Mouse (Mus musculus) neural tube, embryonic 13.5 days (tissue): ENCODE measurements around the gene Ube2g1. TPM values are rescaled to one million over a fixed set of nuclear protein-coding genes. Genes with fewer than 3 reads are reported as not detected.
A peak's percentile ranks its signal among the peaks of the same experiment; 100 is the strongest.

ENCODE experiments used
- ATAC-seq: fragments of 200-750 bp; cut with Nextera tagmentation; 2 replicates; pipeline ENCODE4 v1.8.0; 2017; ENCODE audit warnings: low read depth, mild to moderate bottlenecking, moderate TSS enrichment, moderate library complexity
- H3K27ac ChIP-seq: fragments of 300-500 bp; sonication (generic); replicated peaks from 2 replicates; pipeline ENCODE4 v1.5.1; 2015; ENCODE audit warnings: moderate library complexity, mild to moderate bottlenecking, inconsistent platforms
- H3K27me3 ChIP-seq: fragments of 300-500 bp; sonication (generic); 2 replicates; pipeline ENCODE4 v1.6.1; 2015; ENCODE audit warnings: mild to moderate bottlenecking, inconsistent platforms
- H3K36me3 ChIP-seq: fragments of 300-500 bp; sonication (generic); 2 replicates; pipeline ENCODE4 v1.6.1; 2015; ENCODE audit warnings: mild to moderate bottlenecking, inconsistent platforms
- H3K4me1 ChIP-seq: fragments of 300-500 bp; sonication (generic); replicated peaks from 2 replicates; pipeline ENCODE4 v1.6.1; 2015; ENCODE audit warnings: inconsistent platforms
- H3K4me2 ChIP-seq: fragments of 300-500 bp; sonication (generic); 2 replicates; pipeline ENCODE4 v1.6.1; 2015; ENCODE audit warnings: inconsistent platforms, mild to moderate bottlenecking, moderate library complexity
- H3K4me3 ChIP-seq: fragments of 300-500 bp; sonication (generic); 2 replicates; pipeline ENCODE4 v1.5.1; 2015; ENCODE audit warnings: mild to moderate bottlenecking, inconsistent platforms
- H3K9ac ChIP-seq: fragments of 300-500 bp; sonication (generic); 2 replicates; pipeline ENCODE4 v1.6.1; 2015; ENCODE audit warnings: moderate library complexity, mild to moderate bottlenecking, inconsistent platforms
- H3K9me3 ChIP-seq: fragments of 300-500 bp; sonication (generic); 2 replicates; pipeline ENCODE4 v1.6.1; 2016; ENCODE audit warnings: inconsistent platforms
- WGBS: fragments of 180-500 bp; shearing (Covaris S2); methylation state at CpG from one replicate; pipeline ENCODE4 v1.1.7; 2015; 5-methylcytosine and 5-hydroxymethylcytosine counted together
- polyA plus RNA-seq: library from polyadenylated mRNA; unstranded; fragments of >200 nt; fragmentation: Nextera tagmentation; extraction: Ambion mirVana; gene quantifications from 2 replicates; pipeline ENCODE4 v1.2.1, GENCODE M21; 2015

The Ube2g1 gene
- 108 and 121 TPM in 2 replicates for polyA plus RNA-seq

DNA sequence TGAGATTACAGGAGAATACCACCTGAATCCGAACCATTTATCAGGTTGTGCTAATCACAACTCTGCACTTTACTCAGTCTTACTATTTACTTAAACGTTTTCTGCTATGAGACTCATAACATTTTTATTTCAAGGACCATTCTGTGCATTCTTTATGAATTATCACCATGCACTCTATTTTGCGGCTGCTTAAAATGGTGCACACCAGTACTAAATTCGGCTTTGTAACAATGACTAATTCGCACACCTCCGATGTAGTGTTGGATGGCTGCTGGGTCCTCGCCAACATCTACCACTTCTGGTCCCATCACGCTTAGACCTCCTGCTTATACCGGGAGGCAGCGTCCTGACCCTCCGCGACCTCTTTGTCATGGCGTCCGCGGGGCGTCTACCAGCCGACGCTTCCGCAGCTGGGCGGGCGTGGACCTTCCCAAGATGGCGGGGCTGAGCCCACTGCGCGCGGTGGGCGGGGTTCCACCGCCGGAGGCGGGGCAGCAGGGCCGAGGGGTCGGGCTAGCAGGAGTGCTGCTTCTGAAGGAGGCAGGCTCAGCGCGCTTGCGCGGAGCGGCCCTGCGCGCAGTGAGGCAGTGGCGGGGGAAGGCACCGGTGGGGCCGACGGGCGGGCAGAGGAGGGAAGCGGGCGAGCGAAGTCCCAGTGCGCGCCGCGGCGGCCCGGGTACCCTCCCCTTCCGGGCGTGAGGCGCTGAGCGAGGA lies at the start of gene Ube2g1:
Gene Ube2g1, plus strand, starts transcription at position 590 of the 714 bp plus-strand sequence.
- peak within 1 kb of the TSS; percentile 98 for H3K9ac ChIP-seq
- peak; percentile 94 for ATAC-seq
- H3K4me2 ChIP-seq, result peak within 1 kb of the TSS; percentile 58
- no peaks in the 10 kb centered on the region for H3K27me3 ChIP-seq
- H3K27ac ChIP-seq, result peak within 1 kb of the TSS; percentile 99
- no peaks in the 10 kb centered on the region for H3K9me3 ChIP-seq
- H3K4me3 ChIP-seq, result peak within 1 kb of the TSS; percentile 97
- WGBS, result 2% methylated on average over 43 of the region's 56 CpGs
- H3K4me1 ChIP-seq, result peaks cover 28% of the 10 kb centered on the region
- H3K36me3 ChIP-seq, result no peaks in the 10 kb centered on the region

DNA sequence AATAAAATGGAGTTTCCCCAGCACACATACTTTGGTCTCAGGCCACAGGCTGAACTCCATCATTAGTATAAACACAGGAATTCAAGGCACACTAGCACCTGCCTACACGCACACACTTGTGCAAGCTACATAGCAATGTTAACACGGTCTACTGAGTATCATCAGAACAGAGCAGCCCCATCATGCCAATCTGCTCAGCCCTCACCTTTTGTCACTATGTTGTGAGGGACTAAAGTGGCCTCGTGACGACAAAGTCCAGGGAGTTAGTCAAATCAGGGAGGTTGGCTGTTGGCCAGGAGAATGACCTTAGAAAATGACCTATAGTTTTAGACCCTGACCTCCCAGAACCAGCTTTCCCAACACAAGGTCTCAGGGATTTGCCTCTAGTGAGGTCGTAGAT lies 48.9 kb upstream of the Ube2g1 start:
- Histone ChIP-seq H3K4me1 (no peaks in the 10 kb centered on the region), H3K9ac (no peak overlapping the region), H3K4me3 (no peak overlapping the region), H3K9me3 (no peaks in the 10 kb centered on the region), H3K27ac (no peak overlapping the region), H3K4me2 (no peak overlapping the region), H3K36me3 (no peaks in the 10 kb centered on the region), H3K27me3 (no peaks in the 10 kb centered on the region)
- ATAC-seq, result no peak
- 69% methylated on average over 5 of the region's 5 CpGs for WGBS

DNA sequence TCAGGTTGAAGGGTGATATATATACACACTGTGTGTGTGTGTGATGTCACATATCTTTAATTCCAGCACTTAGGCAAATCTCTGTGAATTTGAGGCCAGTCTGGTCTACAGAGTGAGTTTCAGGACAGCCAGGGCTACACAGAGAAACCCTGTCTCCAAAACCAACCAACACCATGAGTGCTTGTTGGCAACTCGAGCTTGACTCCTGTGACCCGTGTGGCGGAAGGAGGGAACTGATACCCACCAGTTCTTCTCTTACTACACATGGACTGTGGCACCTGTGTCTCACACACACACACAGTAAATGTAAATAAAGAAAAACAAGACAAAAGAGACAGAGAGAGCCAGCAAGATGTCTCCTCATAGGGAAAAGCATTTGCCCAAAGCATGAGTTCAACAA lies 46.4 kb upstream of the Ube2g1 start:
- 74% methylated on average over 3 of the region's 3 CpGs for WGBS
- Histone ChIP-seq H3K36me3 (no peaks in the 10 kb centered on the region), H3K4me3 (no peak overlapping the region), H3K27ac (no peak overlapping the region), H3K4me2 (no peak overlapping the region), H3K27me3 (no peaks in the 10 kb centered on the region), H3K4me1 (no peaks in the 10 kb centered on the region), H3K9ac (no peak overlapping the region), H3K9me3 (no peaks in the 10 kb centered on the region)
- ATAC-seq, result no peak

DNA sequence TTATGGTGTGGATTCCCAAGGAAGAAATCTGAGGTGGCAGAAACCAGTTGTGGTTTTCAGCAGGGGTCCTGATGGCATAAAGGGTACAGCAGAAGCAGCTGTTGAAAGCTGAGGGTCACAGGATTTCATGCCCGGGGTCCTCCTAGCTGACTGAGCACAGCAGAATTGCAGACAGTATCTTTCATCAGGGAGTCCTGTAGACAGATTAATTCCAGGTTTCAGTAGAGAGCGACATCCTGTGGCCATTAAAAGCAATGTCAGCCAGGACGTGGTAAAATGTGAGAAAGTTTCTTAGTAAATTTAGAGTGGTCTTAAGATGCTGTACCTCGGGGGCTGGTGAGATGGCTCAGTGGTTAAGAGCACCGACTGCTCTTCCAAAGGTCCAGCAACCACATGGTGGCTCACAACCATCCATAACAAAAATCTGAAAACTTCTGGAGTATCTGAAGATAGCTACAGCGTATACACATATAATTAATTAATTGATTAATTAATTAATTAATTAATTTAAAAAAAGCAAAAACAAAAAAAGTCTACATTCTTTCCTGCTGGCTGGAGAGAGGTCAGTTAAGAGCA lies 42.8 kb upstream of the Ube2g1 start:
- no peaks in the 10 kb centered on the region for H3K4me1 ChIP-seq
- H3K27me3 ChIP-seq, result no peaks in the 10 kb centered on the region
- no peak overlapping the region for H3K9ac ChIP-seq
- no peak overlapping the region for H3K4me2 ChIP-seq
- H3K4me3 ChIP-seq, result no peak overlapping the region
- WGBS, result 27% methylated on average over 6 of the region's 6 CpGs
- no peaks in the 10 kb centered on the region for H3K36me3 ChIP-seq
- ATAC-seq, result peak; percentile 43; the same call in 1 of the 2 replicates
- no peaks in the 10 kb centered on the region for H3K9me3 ChIP-seq
- H3K27ac ChIP-seq, result no peak overlapping the region

DNA sequence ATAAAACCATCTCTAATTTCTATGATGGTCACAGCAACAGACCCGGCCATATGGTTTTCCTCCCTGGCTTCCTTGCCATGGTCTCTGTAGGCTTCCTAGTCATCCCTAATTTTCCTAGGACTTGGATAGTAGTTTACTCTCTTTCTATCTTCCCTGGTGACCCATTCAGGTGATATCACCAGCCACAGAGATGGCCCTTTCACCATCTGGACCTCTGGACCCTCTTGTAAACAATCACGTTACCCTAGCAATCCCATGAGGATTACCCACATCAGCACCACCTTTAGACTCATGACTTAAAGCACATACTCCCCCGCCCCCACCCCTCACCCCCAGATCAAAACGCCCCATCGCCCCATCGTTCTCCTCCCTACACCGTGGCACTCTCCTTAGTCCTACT lies 40.8 kb upstream of the Ube2g1 start:
- Histone ChIP-seq H3K4me2 (no peak overlapping the region), H3K27ac (no peak overlapping the region), H3K27me3 (peaks cover 2% of the 10 kb centered on the region; the same call in 1 of the 2 replicates), H3K4me1 (no peaks in the 10 kb centered on the region; the same call in 1 of the 2 replicates), H3K9me3 (no peaks in the 10 kb centered on the region), H3K36me3 (no peaks in the 10 kb centered on the region), H3K4me3 (no peak overlapping the region), H3K9ac (no peak overlapping the region)
- 85% methylated on average over 7 of the region's 7 CpGs for WGBS
- no peak for ATAC-seq

DNA sequence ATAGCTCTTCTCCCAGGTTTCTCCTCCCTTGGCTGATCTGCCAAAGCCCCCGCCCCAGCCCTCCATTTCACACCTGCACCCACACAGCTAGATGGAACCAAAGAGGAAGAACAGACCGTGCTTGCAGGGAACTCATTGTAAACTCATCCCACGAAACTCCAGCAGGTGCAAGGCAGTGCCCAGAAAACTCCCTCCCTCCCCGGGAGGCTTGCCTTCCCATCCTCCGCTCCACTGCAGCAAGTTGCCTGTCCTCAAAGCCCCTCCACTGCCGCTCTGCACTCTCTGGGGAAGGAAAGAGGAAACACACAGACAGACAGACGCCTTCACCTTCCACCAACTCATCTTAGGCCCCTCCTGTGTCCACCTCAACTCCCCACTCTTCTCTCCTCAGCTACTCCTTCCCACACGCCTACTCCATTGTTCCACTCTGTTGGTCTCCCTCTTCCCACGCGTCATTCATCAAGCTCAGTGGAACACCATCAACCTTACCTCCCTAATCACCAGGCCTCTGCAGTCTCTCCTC lies 40.2 kb upstream of the Ube2g1 start:
- Histone ChIP-seq H3K27me3 (peaks cover 4% of the 10 kb centered on the region; the same call in 1 of the 2 replicates), H3K4me3 (no peak overlapping the region), H3K4me1 (no peaks in the 10 kb centered on the region; the same call in 1 of the 2 replicates), H3K4me2 (no peak overlapping the region), H3K36me3 (no peaks in the 10 kb centered on the region), H3K9ac (no peak overlapping the region), H3K27ac (no peak overlapping the region), H3K9me3 (no peaks in the 10 kb centered on the region)
- no peak for ATAC-seq
- WGBS, result 46% methylated on average over 10 of the region's 10 CpGs

DNA sequence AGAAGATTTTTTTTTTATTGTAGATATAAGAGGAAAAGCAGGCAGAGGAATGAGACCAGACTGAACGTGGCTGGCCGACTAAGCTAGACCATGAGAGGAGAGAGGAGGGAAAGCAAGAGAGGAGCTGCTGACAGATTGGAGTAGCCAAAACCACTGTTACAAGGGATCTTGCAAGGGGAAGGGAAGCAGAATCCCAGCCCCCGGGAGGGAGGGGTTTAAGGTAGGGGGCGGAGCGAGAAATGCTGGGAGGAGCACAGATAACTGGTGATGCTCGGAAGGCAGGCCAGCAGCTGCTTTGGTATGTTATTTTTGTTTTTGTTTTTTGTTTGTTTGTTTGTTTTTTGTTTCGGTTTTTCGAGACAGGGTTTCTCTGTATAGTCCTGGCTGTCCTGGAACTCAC lies 38.0 kb upstream of the Ube2g1 start:
- H3K4me1 ChIP-seq, result no peaks in the 10 kb centered on the region; the same call in 1 of the 2 replicates
- ATAC-seq, result no peak
- 52% methylated on average over 8 of the region's 8 CpGs for WGBS
- H3K27me3 ChIP-seq, result peaks cover 4% of the 10 kb centered on the region; the same call in 1 of the 2 replicates
- no peak overlapping the region for H3K27ac ChIP-seq
- H3K4me3 ChIP-seq, result no peak overlapping the region
- no peaks in the 10 kb centered on the region for H3K9me3 ChIP-seq
- H3K9ac ChIP-seq, result no peak overlapping the region
- H3K36me3 ChIP-seq, result no peaks in the 10 kb centered on the region
- H3K4me2 ChIP-seq, result no peak overlapping the region

DNA sequence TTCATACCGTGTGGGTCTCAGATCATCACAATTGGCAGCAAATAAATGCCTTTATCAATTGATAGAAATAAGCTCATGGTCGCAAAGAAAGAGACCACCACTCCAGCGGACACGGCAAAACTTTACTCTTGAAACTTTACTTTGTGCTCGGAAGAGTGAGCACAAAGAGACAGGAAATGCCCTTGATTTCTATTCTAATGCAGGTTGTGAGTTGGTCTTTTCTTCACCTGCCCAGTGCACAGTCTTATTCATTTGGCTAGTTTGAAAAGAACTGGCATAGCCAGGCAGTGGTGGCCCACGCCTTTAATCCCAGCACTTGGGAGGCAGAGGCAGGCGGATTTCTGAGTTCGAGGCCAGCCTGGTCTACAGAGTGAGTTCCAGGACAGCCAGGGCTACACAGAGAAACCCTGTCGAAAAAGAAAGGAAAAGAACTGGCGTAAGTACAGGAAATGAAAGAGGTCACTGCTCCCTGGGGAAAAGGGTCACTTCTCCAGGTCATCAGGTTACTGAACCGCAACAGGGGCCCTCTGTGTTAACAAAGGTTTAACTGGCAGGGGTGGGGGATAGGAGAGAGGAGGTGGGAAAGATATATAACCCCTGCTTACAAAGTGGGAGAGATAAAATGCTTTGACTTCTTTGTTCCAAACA lies 37.3 kb upstream of the Ube2g1 start:
- Histone ChIP-seq H3K27ac (no peak overlapping the region), H3K9me3 (no peaks in the 10 kb centered on the region)

DNA sequence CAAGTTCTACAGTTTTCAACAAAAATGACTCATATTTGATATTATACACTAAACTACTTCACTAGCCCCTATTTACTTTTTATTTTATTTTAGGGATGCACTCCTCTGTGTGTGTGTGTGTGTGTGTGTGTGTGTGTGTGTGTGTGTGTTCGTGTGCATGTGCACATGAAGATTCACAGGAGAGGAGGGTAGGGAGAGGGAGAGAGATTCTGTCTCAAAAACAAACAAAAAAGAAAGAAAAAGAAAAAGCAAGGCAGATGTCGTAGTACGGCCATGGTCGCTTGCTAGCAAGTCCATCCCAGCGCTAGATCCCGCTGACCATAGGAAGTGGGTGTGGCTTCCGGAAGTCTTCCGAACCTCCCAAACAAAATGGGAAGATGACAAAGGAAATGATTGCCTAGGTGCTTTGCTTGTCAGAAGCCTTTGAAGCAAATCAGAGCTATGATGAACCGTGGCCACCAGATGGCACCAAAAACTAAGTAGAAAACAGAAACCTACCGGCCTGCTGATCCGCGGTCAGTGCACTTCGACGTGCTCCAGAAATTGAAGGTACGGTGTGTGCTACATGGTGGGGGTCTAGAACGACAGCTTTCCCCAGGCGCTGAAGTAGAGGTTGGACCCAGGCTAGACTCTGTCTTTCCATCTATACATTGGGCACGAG lies 36.6 kb upstream of the Ube2g1 start:
- peak; percentile 81 for ATAC-seq
- H3K27ac ChIP-seq, result no peak overlapping the region
- H3K9me3 ChIP-seq, result no peaks in the 10 kb centered on the region
- H3K4me2 ChIP-seq, result peak overlapping the region; percentile 53
- H3K9ac ChIP-seq, result peak overlapping the region; percentile 65
- peak overlapping the region; percentile 32 for H3K4me3 ChIP-seq
- peaks cover 4% of the 10 kb centered on the region; the same call in 1 of the 2 replicates for H3K27me3 ChIP-seq
- 4% methylated on average over 18 of the region's 18 CpGs for WGBS
- H3K36me3 ChIP-seq, result no peaks in the 10 kb centered on the region
- H3K4me1 ChIP-seq, result no peaks in the 10 kb centered on the region; the same call in 1 of the 2 replicates

More for the DNA sequence above, 37.3 kb upstream of the Ube2g1 start:
- 0 out of 2 replicates have a peak overlapping the region, but pooled peaks have one; percentile 32 for H3K4me3 ChIP-seq
- H3K9ac ChIP-seq, result peak overlapping the region; percentile 65; the same call in 1 of the 2 replicates
- H3K27me3 ChIP-seq, result peaks cover 4% of the 10 kb centered on the region; the same call in 1 of the 2 replicates
- no peak for ATAC-seq
- H3K4me1 ChIP-seq, result no peaks in the 10 kb centered on the region; the same call in 1 of the 2 replicates
- H3K36me3 ChIP-seq, result no peaks in the 10 kb centered on the region
- WGBS, result 66% methylated on average over 11 of the region's 11 CpGs
- H3K4me2 ChIP-seq, result peak overlapping the region; percentile 53; the same call in 1 of the 2 replicates

DNA sequence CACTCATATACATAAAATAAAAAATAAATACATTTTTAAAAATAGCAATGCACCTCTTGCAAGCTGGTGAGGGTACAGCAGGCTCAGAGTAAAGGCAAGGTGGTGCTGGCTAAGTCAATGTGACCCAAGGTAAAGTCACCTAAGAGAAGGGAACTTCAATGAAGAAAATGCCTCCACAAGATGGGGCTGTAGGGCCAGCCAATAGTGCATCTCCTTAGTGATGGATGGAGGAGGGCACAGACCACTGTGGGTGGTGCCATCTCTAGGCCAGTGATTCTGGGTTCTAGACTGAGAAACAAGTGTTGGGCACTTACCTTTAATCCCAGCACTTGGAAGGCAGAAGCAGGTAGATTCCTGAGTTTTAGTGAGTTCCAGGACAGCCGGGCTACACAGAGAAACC lies 33.3 kb upstream of the Ube2g1 start:
- 84% methylated on average over 1 of the region's 1 CpGs for WGBS

DNA sequence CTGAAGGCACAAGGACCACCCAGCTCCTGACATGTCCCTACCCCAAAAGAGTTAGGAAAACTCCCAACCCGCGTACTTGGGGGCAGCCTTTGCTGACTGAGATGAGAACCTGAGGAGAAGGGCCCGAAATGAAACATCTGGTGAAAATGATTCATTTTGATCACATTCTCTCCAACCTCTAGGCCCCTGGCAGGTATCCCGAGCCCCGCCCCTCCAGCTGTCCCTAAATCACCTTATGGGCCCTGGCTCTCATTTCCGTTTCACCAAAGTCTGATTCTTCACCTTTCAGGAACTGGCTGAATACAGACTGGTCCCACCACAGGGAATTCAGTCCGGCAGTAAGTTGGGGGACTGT lies 31.0 kb upstream of the Ube2g1 start:
- peak overlapping the region; percentile 31 for H3K4me3 ChIP-seq
- no peaks in the 10 kb centered on the region for H3K9me3 ChIP-seq
- peaks cover 16% of the 10 kb centered on the region for H3K4me1 ChIP-seq
- peak overlapping the region; percentile 67 for H3K27ac ChIP-seq
- peak; percentile 4; the same call in 1 of the 2 replicates for ATAC-seq
- H3K27me3 ChIP-seq, result peaks cover 4% of the 10 kb centered on the region; the same call in 1 of the 2 replicates
- H3K4me2 ChIP-seq, result peak overlapping the region; percentile 60
- no peaks in the 10 kb centered on the region for H3K36me3 ChIP-seq
- WGBS, result 24% methylated on average over 7 of the region's 7 CpGs
- 0 out of 2 replicates have a peak overlapping the region, but pooled peaks have one; percentile 61 for H3K9ac ChIP-seq

More for the DNA sequence above, 33.3 kb upstream of the Ube2g1 start:
- Histone ChIP-seq H3K9ac (no peak overlapping the region), H3K4me1 (peaks cover 16% of the 10 kb centered on the region), H3K36me3 (no peaks in the 10 kb centered on the region), H3K4me2 (no peak overlapping the region), H3K9me3 (no peaks in the 10 kb centered on the region), H3K4me3 (no peak overlapping the region), H3K27ac (no peak overlapping the region), H3K27me3 (peaks cover 4% of the 10 kb centered on the region; the same call in 1 of the 2 replicates)
- no peak for ATAC-seq
